Mouse (Mus musculus): ENCODE measurements around the gene Cox18.
"Not testable (repeated sequence)": the region's sequence is repeated elsewhere in the genome, so short reads cannot be mapped to it uniquely, and the experiment has no call there.

The Cox18 gene

DNA sequence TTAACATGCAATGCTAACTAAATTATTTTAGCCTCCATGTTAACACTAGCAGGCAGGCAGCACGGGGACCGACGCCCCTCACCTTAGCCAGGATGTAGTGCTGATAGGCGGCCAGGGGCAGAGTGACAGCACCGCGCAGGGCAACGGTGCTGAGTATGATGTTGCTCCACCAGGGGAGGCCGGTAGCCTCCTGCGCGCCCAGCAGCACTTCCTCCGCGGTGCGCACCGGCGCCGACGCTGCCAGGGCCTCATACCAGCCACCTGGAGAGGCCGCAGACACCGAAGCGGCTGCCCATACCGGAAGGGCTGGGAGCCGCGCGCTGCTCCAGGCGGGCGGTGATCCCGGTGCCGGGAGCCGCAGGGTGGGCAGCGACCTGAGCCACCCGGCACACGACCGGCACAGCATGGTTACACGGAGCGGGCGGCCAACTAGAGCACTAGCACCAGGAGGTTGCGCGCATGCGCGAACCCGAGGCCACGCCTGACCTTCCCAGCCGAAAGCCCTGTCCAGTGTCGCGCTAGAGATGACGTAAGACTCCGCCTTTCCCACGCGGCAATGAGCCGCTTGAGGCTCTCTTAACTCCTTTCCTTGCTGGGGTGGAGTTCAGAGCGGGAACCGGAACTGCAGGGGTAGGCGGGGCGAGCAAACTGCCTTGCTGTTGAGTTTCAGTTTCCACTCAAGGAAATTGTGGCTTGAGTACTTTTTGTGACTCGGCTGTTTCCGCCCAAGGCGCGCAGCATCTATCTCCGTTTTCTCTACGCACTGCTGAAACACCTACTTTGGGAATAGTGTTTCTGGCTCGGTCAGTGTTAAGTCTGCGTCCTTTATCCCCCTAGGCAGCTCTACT is at the start of gene Cox18:
TSS of gene Cox18 (minus strand) at position 468 of the 848 bp plus-strand sequence.
- peak; percentile 96 to 98 for DNase-seq (ENCODE audit: low spot score in 2 of 2)

DNA sequence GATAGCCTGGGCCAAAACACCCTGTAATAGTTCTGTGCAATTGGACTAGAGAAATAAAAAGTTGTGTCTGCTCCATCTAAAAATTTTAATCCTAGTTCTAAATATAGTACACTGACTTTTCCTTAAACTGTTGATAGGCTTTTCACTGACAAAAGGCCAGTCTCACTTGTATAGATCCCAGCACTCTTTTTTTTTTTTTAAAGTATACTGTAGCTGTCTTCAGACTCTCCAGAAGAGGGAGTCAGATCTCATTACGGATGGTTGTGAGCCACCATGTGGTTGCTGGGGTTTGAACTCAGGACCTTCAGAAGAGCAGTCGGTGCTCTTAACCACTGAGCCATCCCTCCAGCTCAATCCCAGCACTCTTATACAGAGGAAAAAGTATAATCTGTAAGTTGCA is 38.4 kb upstream of the Cox18 start:
- not testable (repeated sequence) for DNase-seq (ENCODE audit: low spot score in 2 of 2)

DNA sequence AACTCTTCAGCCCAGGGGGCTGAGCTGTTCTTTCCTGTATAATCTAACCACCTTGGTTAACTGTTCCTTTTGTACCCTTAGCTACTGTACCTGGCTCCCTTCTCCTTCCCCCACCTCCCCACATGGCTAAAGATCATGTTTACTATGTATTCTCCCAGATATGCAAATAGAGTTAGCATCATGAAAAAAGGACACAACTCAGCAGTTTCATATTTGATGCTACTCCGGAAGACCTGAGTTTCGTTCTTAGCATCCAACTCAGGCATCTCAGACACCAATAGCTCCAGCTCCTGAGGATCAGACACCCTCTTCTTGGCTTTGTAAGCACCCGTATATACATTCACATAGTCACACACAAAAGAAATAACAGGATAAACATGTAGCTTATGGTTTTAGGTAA is 33.2 kb upstream of the Cox18 start:
- DNase-seq (ENCODE audit: low spot score in 2 of 2), result no peak

DNA sequence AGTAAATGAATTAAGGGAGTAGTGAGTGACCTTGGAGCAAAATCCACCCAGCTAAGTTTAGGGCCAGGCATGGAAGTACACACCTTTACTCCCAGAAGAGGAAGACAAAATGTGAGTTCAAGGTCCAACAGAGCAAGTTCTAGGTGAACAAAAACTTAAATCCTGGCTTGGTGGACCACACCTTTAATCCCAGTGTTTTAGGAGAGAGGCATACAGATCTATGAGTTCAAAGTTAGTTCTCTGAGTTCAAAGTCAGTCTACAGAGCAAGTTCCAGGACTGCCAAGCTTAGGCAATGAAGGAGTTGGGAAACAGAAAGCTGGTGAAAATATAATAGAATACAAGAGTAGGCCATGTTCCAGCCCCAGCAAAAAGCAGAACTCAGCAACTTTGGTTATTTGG is 23.7 kb upstream of the Cox18 start:
- no peak for DNase-seq (ENCODE audit: low spot score in 2 of 2)

DNA sequence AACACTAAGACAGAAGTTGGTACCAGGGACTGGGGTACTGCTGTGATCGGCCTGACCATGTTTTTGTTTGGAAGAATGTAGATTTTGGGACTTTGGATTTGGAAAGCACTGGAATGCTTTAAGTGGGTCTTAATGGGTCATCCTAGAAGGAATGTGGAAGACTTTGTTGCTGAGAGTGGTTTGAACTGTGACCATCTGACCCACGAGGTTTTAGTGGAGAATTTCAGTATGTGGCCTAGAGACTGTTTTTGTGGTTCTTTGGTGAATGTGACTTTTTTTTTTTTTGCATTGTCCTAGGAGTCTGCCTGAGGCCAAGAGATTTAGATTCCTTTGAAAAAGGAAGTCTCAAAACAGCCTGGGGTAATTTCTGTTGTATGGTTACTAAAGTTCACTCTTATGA is 23.2 kb upstream of the Cox18 start:
- DNase-seq (ENCODE audit: low spot score in 2 of 2), result no peak

DNA sequence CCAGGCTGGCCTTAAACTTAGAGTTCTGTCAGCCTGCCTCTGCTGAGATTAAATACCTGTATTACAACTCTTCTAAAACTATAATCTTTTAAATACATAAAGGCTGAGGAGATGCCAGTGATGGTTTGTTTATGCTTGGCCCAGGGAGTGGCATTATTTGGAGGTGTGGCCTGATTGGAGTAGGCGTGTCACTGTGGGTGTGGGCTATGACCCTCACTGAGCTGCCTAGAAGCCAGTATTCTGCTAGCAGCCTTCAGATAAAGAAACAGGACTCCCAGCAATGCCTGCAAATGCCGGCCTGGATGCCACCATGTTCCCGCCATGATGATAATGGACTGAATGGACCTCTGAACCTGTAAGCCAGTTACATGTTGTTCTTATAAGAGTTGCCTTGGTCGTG is 22.8 kb upstream of the Cox18 start:
- no peak for DNase-seq (ENCODE audit: low spot score in 2 of 2)

DNA sequence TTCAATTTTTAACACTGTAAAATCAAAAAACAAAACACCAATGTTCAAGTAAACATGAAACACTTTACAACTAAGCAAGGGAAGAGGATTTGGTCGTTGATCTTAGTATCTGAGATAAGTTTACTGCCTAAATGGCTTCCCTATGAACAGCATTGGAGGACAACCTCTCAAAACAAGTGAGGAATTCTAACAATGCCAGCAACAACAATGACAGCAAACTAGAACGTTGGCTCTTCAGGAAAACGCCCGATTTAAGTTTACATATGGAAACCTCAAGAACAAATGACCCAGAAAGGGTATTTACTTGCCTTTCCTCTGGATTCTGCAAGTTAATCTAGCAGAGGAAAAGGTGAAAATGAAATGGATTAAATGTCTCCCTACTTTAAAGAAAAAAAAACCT is 21.6 kb upstream of the Cox18 start:
- DNase-seq (ENCODE audit: low spot score in 2 of 2), result no peak

DNA sequence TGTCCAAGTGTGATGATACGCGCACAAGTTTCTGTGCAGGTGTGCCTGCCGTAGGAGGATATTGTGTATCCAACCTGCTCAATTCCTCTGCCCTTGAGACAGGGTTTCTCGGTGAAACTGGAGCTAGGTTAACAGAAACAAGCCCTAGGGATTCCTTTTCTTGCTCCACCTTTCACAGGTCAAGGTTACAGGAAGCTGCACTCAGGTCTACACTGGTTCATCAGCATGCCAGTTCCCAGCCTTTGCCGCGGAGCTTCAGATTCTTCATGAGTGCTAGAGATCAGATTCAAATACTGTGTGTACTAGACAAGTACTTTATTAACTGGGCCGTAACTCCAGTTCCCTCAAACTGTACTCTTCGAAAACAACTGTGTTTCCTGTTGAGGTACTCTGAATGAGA is 11.4 kb upstream of the Cox18 start:
- no peak for DNase-seq (ENCODE audit: low spot score in 2 of 2)

DNA sequence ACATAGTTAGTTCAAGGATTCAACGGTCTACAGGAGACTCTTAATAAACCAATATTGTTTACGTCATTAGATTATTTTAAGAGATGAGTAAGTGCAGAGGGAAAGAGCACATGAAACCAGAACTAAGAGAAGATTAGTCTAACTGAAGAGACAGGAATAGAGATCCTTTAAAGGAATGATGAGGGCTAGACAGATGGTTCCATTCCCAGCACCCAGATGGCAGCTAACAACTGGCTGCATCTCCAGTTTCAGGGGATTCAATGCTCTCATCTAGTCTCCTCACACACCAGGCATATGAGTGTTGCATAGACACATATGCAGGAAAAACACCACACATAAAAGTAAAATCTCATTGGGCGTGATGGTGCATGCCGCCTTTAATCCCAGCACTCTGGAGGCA is 9.5 kb upstream of the Cox18 start:
- no peak for DNase-seq (ENCODE audit: low spot score in 2 of 2)

DNA sequence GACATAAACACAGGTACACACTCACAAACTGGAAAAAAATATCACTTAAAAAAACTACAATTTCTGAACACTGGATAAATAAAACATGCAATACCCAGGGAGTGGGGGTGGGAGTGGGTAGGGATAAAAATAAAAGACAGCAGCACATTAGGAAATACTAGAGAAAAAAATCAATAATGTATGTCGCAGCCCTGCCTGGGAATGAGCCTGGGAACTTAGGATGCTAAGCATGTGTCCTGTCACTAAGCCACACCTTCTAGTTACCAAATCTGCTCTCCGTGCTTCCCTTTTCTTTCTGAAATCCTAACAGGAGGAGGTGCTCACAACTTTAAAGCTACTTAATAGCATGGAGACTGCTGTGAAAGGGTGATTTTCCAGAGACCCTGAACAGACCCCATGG is 6.0 kb upstream of the Cox18 start:
- no peak for DNase-seq (ENCODE audit: low spot score in 2 of 2)

DNA sequence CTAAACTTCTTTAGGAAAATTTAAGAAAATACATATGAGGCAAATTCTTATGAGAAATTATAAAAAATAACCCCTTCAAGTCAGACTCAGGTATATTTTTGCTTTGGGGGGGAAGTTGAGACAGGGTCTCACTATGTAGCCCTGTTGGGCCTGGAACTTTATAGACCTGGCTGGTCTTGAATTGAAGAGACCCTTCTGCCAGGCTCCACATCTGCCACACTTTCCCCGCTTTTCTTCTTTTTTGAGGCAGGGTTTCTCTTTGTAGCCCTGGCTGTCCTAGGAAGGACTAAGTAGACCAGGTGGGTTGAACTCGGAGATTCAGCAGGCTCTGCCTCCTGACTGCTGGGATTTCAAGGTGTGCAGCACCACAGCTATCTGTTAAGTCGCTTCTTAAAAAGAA is 2.9 kb upstream of the Cox18 start:
- DNase-seq (ENCODE audit: low spot score in 2 of 2), result no peak

DNA sequence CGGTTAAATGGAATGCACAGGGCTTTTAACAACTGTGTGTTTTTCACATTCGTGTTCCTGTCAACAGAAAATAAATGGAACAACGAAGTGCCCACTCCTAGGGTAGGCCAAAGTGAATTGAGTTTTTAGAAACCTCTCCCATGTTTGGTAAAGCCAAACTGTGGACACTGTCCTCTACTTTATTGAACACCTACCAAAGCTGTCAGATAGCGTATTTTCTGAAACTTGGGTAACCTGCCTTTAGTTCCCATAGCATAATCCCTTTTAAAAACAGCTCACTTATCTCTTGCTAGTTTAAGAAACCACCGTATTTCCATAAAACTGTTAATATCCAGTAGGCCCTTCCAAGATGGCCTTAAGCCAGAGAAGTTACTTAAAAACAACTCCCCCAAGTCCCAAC is 929 bp upstream of the Cox18 start:
- DNase-seq (ENCODE audit: low spot score in 2 of 2), result no peak

DNA sequence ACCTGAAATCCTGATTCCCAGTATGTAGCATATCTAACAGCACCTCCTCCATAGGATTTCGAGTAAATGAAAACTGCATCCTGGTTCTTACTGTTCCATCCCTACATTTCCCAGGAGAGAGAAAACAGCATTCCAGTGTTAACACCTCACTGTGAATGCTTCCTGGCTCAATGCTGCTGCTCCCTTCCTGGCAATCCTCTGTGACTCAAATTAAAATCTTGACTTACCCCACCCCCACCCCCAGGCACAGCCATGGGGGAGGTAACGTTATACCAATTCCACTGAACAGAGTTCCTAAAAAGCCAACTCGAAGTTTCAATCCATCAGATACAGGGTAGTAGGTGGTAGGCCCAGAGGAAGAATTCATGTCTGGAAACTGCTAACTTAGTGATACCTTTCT is 864 bp downstream of the Cox18 start:
- DNase-seq (ENCODE audit: low spot score in 2 of 2), result no peak

DNA sequence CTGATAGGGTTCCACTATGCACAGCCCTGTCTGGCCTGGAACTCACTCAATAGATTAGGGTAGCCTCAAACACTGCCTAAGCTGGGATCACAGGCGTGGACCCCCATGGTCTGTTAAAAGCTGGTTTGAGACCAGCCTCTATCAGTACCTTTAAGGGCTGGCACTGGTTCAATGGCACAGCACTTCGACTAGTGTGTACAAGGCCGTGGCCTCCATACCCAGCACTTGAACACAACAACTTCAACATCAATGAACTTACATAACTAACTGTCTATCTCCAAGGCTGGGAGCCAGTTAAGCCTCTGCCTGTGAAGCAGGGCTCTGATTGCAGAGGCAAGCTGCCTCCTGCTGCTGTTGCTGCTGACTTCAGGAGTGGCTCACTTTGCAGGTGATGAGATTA is 6.0 kb downstream of the Cox18 start:
- DNase-seq (ENCODE audit: low spot score in 2 of 2), result no peak

DNA sequence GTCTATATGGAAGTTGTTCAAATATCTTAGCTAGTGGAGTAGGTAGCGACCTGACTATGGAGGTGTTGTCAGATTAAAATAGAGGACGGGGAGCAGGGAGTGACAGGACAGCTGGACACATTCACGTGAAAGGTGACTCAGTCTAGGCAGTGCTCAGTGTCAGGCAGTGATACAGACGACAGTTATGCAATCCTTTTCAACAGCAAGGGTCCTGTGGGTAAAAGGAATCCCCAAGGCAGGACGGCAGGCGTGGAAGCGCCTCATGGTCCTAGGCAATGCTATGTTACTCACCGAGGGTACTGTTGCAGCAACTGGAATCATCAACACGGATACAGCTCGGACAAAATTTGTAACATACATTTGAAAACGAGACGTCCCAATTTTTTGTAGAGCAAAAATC is 6.6 kb downstream of the Cox18 start:
- no peak for DNase-seq (ENCODE audit: low spot score in 2 of 2)

DNA sequence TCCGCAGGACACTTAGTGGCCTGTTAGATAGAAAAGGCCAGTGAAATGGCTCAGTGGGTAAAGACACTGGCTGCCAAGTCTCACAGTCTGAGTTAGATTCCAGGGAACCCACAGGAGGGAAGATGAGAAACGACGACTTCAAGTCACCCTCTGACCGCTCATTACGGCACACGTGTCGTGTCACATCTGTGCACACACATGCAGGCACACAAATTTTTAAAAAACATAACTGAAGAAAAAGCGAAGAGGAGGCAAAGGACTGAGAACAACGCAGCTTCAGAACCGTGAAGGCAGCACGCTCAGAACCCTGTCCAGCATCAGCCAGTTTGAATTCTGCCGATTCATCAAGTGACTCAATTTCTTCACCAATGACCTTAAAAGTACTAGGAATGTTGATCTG is 10.4 kb downstream of the Cox18 start:
- DNase-seq (ENCODE audit: low spot score in 2 of 2), result no peak

DNA sequence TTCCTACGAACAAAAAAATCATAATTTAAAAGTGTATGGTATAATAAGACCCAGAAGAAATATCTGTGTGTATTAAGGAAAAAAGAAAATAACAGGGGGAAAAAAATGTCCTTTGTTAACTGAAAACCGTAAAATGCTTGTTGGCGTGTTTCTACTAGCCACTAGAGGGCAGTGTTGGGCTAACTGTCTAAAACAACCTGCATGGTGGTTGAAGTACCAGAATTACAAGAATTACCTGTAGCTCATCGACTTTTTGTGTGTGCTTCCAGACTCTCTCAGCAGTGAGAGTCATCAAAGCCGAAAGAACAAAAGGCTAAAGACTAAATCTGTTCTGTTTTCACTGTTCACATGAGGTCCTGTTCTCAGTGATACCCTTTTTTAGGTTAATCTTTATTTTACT is 20.6 kb downstream of the Cox18 start:
- DNase-seq (ENCODE audit: low spot score in 2 of 2), result no peak

DNA sequence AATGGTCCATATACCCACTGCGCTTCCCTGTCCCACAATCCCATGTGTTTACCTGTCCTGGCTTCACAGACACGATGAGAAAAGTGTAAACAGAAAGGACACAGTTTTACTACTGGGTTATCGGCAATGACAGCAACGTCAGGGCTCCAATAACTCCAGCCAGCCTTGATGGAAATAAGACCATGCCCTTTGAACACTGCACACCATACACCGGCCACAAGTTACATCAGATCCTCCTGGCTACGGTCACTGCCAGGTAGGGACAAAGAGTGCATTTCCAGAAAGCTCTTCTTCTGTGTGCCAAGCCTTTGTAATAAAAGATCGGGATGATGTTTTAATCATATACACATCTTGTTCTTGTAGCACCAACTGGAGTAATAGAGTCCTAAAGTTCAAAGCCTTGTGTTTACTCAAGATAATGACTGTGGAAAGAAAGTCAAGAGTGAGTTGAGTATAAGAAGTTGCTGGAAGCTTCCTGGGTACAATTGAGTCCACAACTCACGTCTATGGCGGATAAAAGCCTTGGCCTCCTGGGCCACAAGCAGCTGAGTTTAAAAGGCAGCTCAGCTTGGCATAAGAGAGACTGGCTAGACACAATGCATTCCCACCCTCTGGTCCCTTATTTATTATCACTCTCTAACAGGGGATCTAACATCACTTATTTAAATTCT is 21.2 kb downstream of the Cox18 start:
- no peak for DNase-seq (ENCODE audit: low spot score in 2 of 2)

DNA sequence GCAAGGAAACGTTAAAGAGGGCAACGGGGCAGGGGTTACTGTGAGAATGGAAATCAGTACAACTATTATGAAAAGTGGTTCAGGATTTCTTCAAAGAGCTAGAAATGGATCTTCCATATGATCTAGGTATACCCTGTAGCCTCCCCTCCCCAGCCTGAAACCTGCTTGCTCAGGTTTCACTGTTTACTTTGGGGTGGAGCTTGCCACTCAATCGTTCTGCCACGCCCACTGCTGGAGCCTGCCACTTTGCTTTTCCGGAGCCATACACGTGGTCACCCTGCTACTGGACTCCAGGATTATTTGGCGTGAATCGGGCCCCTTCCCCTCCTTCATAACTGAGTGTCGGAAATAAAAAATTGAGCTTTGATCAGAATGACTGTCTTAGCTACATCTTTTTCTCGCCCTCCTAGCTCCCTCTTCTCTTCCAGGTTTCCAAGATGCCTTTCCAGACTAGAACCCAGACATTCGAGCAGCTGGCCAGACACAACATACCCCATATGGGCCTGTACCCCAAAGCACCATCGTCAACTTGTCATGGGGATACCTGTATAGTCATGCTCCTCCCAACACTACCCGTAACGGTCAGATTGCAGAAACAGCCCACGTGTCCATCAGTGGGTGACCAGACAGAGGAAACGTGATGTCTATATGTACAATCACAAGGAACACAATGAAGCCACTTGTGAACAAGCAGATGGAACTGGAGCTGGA is 23.7 kb downstream of the Cox18 start:
- DNase-seq (ENCODE audit: low spot score in 2 of 2), result no peak

DNA sequence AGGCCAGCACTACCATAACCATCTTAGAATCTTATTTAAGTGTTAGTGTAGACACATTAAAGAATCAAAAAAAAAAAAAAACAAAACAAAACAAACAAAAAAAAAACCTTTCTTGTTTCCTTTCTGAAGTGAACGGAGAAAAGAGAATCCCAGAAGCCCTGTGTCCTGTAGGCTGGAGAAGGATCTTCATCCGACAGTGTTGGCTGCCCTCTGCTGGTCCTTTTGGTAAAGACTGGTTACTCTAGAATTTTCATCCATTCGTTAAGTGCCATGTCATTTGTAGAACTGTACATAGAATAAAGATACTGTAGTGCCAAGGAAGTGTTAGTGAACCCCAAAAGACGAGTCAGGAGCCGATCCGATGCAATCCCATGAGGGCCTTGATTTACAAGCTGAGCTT is 29.0 kb downstream of the Cox18 start:
- peak in 1 of 2 experiments; percentile 60 for DNase-seq (ENCODE audit: low spot score in 2 of 2)

DNA sequence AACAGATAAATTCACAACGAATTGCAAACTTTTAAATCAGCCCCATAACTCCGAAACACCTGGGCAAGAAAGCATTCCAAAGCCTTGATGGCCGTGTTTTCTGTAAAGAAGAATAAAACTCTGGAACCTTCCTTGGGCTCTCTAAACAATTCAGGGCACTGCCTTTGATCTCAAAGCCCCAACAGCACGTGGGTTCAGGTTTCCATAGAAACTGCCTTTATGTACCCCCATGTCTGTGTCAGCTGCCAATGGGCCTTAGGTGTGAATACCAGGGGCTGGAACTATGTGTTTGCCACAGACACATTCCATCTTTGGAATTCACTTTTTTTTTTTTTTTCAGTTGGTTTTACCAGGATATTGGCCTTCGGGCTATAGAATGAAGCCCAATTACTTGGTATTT is 41.0 kb downstream of the Cox18 start:
- DNase-seq (ENCODE audit: low spot score in 2 of 2), result no peak

DNA sequence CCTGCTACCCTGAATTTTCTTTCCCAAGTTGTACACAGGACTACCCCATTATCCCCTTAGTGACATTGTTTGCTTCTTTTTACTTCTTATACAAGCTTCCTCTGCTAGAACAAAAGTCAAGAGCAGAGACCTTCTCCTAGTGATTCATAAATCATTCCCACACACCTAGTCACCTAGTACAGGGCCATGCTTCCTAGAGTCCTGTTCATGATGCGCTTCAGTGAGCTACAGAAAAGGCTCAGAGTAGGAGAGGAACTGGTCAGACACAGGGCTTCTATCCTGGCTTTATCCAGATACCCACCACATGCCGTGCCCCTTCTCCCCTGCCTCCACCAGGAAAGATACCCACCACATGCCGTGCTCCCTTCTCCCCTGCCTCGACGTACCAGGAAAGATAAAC is 44.7 kb downstream of the Cox18 start:
- no peak for DNase-seq (ENCODE audit: low spot score in 2 of 2)

DNA sequence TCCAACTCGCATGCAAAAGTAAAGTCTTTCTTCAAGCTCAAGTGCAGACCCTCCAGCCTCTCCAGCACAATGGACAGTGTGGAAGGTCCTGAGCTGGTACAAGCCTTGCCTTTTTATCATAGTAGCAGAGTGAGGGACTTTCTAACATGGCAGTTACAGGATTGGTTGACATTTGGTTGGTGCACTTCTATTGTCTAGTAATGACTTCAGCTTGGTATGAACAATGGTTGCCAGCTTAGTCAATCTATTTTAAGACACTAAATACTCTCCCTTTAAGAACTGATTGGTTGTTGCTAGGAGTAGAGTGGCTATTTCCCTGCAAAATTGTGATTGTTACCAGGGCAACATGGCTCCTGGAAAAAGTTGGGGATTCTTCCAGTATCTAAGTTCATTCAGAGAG is 45.7 kb downstream of the Cox18 start:
- no peak for DNase-seq (ENCODE audit: low spot score in 2 of 2)
